Mouse (Mus musculus): ENCODE results near the gene Spx.

Spx gene

DNA sequence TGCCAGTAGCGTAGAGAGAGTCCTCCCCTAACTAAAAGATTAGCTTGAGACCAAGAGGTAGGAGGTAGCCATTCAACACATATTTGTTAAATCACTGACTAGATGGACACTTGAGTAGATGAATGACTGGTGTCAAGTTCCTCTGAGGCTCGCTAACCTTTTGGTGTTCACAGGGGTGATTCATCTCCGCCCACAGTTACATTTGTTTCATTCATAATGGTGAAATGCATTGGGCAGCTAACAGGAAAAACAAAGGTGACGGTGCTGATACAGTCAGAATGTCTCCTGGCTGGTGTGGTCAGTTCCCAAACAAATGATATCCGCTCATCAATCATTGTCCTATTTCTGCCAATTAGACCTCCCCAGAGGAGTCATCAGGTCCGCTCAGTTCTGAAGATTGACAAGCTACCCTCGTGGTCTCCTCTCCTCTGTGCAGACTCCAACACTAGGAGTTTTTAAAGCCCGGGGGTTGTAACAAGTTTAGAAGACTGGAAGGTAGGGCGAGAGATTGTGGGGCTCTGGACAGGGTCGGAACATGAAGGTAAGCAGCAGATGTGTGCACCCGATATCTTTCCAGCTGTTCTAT, at the start of gene Spx:
TSS of gene Spx (plus strand) at position 536 of the 586 bp plus-strand sequence.
- TF ChIP-seq GATA4 (IDR thresholded peaks at IDR 0.05; ENCODE audit: insufficient replicate concordance, low read length), result no peak

- no peak for TF ChIP-seq GATA4 (IDR thresholded peaks at IDR 0.05; ENCODE audit: insufficient replicate concordance, low read length)
Measured at GRCm38 (mm10) chr6:142365742-142366472, 47.3 kb upstream of the Spx start.

- no peak for TF ChIP-seq GATA4 (IDR thresholded peaks at IDR 0.05; ENCODE audit: insufficient replicate concordance, low read length)
Measured at GRCm38 (mm10) chr6:142366473-142367018, 46.7 kb upstream of the Spx start.

GRCm38 (mm10) chr6:142367565-142367964, 45.7 kb upstream of the Spx start:
- no peak for TF ChIP-seq GATA4 (IDR thresholded peaks at IDR 0.05; ENCODE audit: insufficient replicate concordance, low read length)

DNA sequence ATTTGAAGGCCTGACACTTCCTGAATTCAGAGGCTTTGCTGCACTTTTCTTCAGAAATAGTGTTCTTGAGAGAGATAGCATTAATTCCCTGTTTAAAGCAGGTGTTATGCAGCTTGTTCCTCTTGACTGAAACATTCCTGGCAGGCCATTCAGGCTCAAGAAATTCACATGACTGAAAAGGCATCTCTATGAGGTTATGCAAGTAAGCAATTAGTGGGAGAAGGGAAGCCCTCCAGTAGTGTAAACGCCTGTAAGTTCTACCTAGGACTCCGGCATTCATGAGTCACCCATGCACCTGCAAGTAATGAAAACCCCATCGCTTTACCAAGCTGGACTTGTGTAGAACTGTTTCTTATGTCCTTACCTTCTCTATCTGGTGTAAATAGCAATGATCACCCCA, 43.7 kb upstream of the Spx start:
- TF ChIP-seq GATA4 (IDR thresholded peaks at IDR 0.05; ENCODE audit: insufficient replicate concordance, low read length), result no peak

GRCm38 (mm10) chr6:142377081-142377480, 36.2 kb upstream of the Spx start:
- TF ChIP-seq GATA4 (IDR thresholded peaks at IDR 0.05; ENCODE audit: insufficient replicate concordance, low read length), result no peak

GRCm38 (mm10) chr6:142378576-142379330, 34.5 kb upstream of the Spx start:
- no peak for TF ChIP-seq GATA4 (IDR thresholded peaks at IDR 0.05; ENCODE audit: insufficient replicate concordance, low read length)

GRCm38 (mm10) chr6:142379961-142380360, 33.3 kb upstream of the Spx start:
- TF ChIP-seq GATA4 (IDR thresholded peaks at IDR 0.05; ENCODE audit: insufficient replicate concordance, low read length), result no peak

DNA sequence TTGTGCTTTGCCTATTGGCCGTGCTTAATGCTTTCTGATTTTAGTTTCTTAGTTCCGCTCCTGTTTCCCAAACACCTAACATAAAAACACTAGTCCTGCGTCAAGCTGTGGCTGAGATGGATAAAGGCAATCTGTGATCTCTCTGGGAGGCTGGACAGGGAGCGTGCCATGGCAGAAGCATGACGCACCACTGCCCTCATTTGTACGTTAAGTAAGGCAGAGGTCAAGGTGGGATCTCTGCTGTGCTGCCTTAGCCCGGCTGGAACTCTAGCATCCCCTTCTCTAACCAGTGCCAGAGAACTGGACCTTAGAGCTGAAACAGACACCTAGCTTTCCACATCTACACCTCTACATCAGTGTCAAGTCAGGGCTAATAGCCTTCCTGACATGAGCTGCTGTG, 31.6 kb upstream of the Spx start:
- no peak for TF ChIP-seq GATA4 (IDR thresholded peaks at IDR 0.05; ENCODE audit: insufficient replicate concordance, low read length)

GRCm38 (mm10) chr6:142384521-142384920, 28.7 kb upstream of the Spx start:
- no peak for TF ChIP-seq GATA4 (IDR thresholded peaks at IDR 0.05; ENCODE audit: insufficient replicate concordance, low read length)

- TF ChIP-seq GATA4 (IDR thresholded peaks at IDR 0.05; ENCODE audit: insufficient replicate concordance, low read length), result no peak
Measured at GRCm38 (mm10) chr6:142386285-142387010, 26.8 kb upstream of the Spx start.

DNA sequence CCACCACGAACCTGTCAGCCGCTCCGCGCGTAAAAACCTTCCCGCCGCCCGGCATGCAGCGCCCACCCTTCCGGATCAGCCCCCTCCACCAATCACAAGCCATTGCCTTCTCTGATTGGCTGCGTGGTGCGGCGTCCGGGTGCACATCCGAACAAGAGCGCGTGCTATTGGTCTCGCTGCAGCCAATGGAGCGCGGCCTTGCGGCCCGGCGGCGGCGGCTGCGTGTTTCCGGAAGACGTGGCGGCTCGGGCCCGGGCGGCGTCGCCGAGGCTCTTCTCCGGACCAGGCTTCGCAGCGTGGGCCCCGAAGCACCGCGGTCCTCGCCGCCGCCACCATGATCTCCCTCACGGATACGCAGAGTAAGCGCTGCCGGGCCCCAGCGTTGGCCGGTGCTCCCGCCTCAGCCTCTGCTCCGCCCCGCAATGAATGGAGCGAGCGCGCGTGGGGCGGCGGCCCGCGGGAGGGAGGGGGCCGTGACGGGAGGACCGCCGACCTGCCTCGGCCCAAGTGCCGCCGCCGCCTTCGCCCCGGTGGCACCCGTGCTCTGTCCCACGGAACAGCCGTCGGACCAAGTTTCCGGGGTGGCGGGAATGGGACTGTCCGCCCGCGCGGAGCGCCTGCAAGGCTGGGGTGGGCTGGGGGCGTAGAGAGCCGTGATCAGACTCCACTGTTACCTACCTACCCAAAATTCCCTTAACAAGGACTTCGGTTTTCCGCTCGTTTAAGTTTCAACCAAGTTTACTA, 26.1 kb upstream of the Spx start, which contains the start of the genes Recql and Golt1b:
TSS of gene Recql (minus strand) at position 77 of the 744 bp plus-strand sequence.
TSS of gene Golt1b (plus strand) at position 211 of the 744 bp plus-strand sequence.
- TF ChIP-seq GATA4 (IDR thresholded peaks at IDR 0.05; ENCODE audit: insufficient replicate concordance, low read length), result no peak

DNA sequence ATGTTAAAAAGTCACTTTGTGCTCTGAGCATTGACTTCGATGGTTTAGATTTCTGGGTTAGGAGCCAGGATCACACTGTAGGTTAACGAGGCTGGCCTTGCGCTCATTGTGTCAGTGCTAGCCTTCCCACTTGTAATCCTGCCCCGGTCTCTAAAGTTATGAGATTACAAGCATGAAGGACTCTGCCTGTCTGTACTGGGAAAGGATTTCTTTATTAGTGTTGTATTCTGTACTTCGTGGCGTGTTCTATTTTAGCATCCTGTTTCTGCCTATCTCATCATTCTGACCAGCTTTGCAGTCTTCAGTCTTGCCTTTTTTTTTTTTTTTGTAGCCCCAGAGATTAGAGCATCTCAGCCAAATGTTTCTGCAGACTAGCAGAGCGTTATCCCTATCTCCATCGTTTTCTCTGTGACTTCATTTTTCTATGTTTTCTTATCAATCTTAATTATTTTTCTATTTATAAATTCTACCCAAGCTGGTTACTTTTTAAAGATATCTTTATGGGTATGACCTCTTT, 25.4 kb upstream of the Spx start:
- TF ChIP-seq GATA4 (IDR thresholded peaks at IDR 0.05; ENCODE audit: insufficient replicate concordance, low read length), result no peak

DNA sequence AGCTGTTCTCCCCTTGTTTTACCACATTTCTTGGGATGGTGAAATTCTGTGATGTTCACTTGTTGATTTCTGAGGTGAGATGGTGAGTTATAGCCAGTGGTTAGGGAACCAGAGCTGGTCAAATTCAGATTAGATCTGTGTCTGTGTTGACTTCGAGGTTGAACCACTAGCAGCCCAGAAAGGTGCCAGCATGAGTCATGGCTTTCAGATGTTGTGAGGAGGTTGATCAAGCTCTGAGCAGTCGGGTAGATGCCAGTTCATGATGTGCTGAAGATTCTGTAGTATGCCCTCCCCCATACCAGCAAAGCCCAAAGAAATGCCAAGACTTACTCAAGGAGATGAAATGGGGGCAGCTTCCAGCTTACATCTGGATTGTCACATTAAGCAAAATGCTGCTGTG, 24.1 kb upstream of the Spx start:
- no peak for TF ChIP-seq GATA4 (IDR thresholded peaks at IDR 0.05; ENCODE audit: insufficient replicate concordance, low read length)
